Mouse (Mus musculus) MEL (cell line): ENCODE results near the gene Ppp1r18.

Experiments used
- CTCF ChIP-seq, 3 experiments: IDR thresholded peaks in 2 of 3; conservative IDR thresholded peaks in 1 of 3; 2 replicates each; pipeline ENCODE4 v1.5.1; 2011 to 2012; ENCODE audit warnings: low read length in 3 of 3, low read depth in 2 of 3, mild to moderate bottlenecking in 2 of 3, improper control_type of control experiment in 1 of 3, inconsistent platforms in 1 of 3, mixed read lengths in 1 of 3, moderate library complexity in 1 of 3; ENCODE audit not compliant: control insufficient read depth in 1 of 3, insufficient read depth in 1 of 3, poor library complexity in 1 of 3, severe bottlenecking in 1 of 3
- GATA1 ChIP-seq: IDR thresholded peaks from 2 replicates; pipeline ENCODE4 v1.6.1; 2011; ENCODE audit warnings: low read depth, low read length, improper control_type of control experiment
- MYC ChIP-seq: IDR thresholded peaks from 2 replicates; pipeline ENCODE4 v1.6.1; 2011; ENCODE audit warnings: low read depth, mild to moderate bottlenecking, low read length, improper control_type of control experiment, moderate library complexity

GRCm38 (mm10) chr17:35848112-35848511 is 17.3 kb upstream of the Ppp1r18 start:
- TF ChIP-seq MYC (no peak), GATA1 (no peak), CTCF (IDR thresholded peaks at IDR 0.05 in 2 of 3, conservative IDR thresholded peaks at IDR 0.05 in 1 of 3; ENCODE audit: control insufficient read depth in 1 of 3, insufficient read depth in 1 of 3, low read depth in 2 of 3, low read length in 3 of 3, poor library complexity in 1 of 3, severe bottlenecking in 1 of 3) (peak in 2 of 3 experiments; percentile 17 to 40; a peak in 2 of 6 replicates)
